In genomic region chr10:93261981-93262499, GRCm38 (mm10) we compare ENCODE assay signal across 8 mouse cellular contexts. TPM values are rescaled to one million over a fixed set of nuclear protein-coding genes. Genes with fewer than 3 reads are reported as not detected.
A peak's percentile ranks its signal among the peaks of the same experiment; 100 is the strongest.
DNase-seq lines count a peak whose midpoint lies in the region; ATAC-seq lines count a peak whose summit lies in the region.

No protein-coding gene starts in this region.

- peak overlapping the region; percentile 10; the same call in 1 of the 2 replicates for H3K9ac ChIP-seq in heart, embryonic 12.5 days
- peak overlapping the region; percentile 55 for H3K9ac ChIP-seq in hindbrain, embryonic 13.5 days
- no peak overlapping the region for H3K9ac ChIP-seq in lung, embryonic 15.5 days

- H3K9me3 ChIP-seq in heart, embryonic 12.5 days (replicated peaks) = no peaks in the 10 kb centered on the region
- no peaks in the 10 kb centered on the region for H3K9me3 ChIP-seq in hindbrain, embryonic 13.5 days
- H3K9me3 ChIP-seq in lung, embryonic 15.5 days = no peaks in the 10 kb centered on the region

- no peak for DNase-seq in heart, postnatal 25 days (ENCODE audit: low spot score)
- peak; percentile 46 for DNase-seq in retina, embryonic 14.5 days (ENCODE audit: low spot score)
- no peak for DNase-seq in frontal cortex, postnatal 14 days (ENCODE audit: low spot score in 2 of 2)
- DNase-seq in gastrocnemius, postnatal 36 days = no peak

- peaks cover 38% of the 10 kb centered on the region for H3K36me3 ChIP-seq in heart, embryonic 12.5 days
- H3K36me3 ChIP-seq in hindbrain, embryonic 13.5 days = no peaks in the 10 kb centered on the region
- peaks cover 16% of the 10 kb centered on the region for H3K36me3 ChIP-seq in lung, embryonic 15.5 days

- peaks cover 52% of the 10 kb centered on the region for H3K4me1 ChIP-seq in heart, embryonic 12.5 days (replicated peaks)
- H3K4me1 ChIP-seq in brown adipose tissue, adult 24 weeks (ENCODE audit: control insufficient read depth, insufficient read depth, insufficient read length, low read length) = peaks cover 45% of the 10 kb centered on the region
- peaks cover 41% of the 10 kb centered on the region for H3K4me1 ChIP-seq in hindbrain, embryonic 13.5 days (replicated peaks)
- H3K4me1 ChIP-seq in lung, embryonic 15.5 days = peaks cover 31% of the 10 kb centered on the region

- H3K27me3 ChIP-seq in heart, embryonic 12.5 days (replicated peaks) = no peaks in the 10 kb centered on the region
- H3K27me3 ChIP-seq in hindbrain, embryonic 13.5 days = no peaks in the 10 kb centered on the region
- H3K27me3 ChIP-seq in lung, embryonic 15.5 days = no peaks in the 10 kb centered on the region

- peak overlapping the region; percentile 23 for H3K4me3 ChIP-seq in heart, embryonic 12.5 days
- H3K4me3 ChIP-seq in brown adipose tissue, adult 24 weeks (ENCODE audit: insufficient read depth, low read depth, low read length) = no peak overlapping the region
- H3K4me3 ChIP-seq in hindbrain, embryonic 13.5 days = peak overlapping the region; percentile 16
- peak overlapping the region; percentile 6; the same call in 1 of the 2 replicates for H3K4me3 ChIP-seq in lung, embryonic 15.5 days

- 9% methylated on average over 15 of the region's 15 CpGs for WGBS in heart, embryonic 12.5 days
- 15% methylated on average over 15 of the region's 15 CpGs for WGBS in hindbrain, embryonic 13.5 days
- WGBS in lung, embryonic 15.5 days = 21% methylated on average over 15 of the region's 15 CpGs

- 0 out of 2 replicates have a peak, but pooled peaks have one; percentile 44 for ATAC-seq in heart, embryonic 12.5 days (ENCODE audit: insufficient number of reproducible peaks, low FRiP score)
- ATAC-seq in hindbrain, embryonic 13.5 days (ENCODE audit: low FRiP score) = peak; percentile 62
- ATAC-seq in lung, embryonic 15.5 days (ENCODE audit: borderline replicate concordance, extremely low read depth, low FRiP score, low TSS enrichment) = peak; percentile 73

- H3K27ac ChIP-seq in heart, embryonic 12.5 days (ENCODE audit: poor library complexity, severe bottlenecking) = peak overlapping the region; percentile 73
- peak overlapping the region; percentile 30 for H3K27ac ChIP-seq in brown adipose tissue, adult 24 weeks (replicated peaks; ENCODE audit: low read depth, low read length)
- peak overlapping the region; percentile 81 for H3K27ac ChIP-seq in hindbrain, embryonic 13.5 days
- peak overlapping the region; percentile 45 for H3K27ac ChIP-seq in lung, embryonic 15.5 days

- intact Hi-C loops in heart, postnatal 25 days (cut with DNase I) = no loop called here
- intact Hi-C loops in gastrocnemius, postnatal 36 days (cut with DNase I) = no loop called here

- peak overlapping the region; percentile 62 for H3K4me2 ChIP-seq in heart, embryonic 12.5 days
- H3K4me2 ChIP-seq in hindbrain, embryonic 13.5 days = peak overlapping the region; percentile 47
- peak overlapping the region; percentile 28 for H3K4me2 ChIP-seq in lung, embryonic 15.5 days

RNA-seq across cellular contexts. Expression of gene Elk3, which starts 48.9 kb away (rescaled TPM):
- 36.8 and 41.0 TPM in 2 replicates for polyA plus RNA-seq in heart, embryonic 12.5 days (2016; fragmentation: Nextera tagmentation; extraction: Ambion mirVana)
- total RNA-seq in heart, postnatal 25 days (2021) = 10 to 100 TPM; 45.1 to 48.7 TPM
- 8.0 and 14.4 TPM in 2 replicates for polyA plus RNA-seq in brown adipose tissue, adult 24 weeks (2012; ENCODE audit: insufficient read depth, insufficient read length, missing spikeins)
- 10.4 and 13.0 TPM in 2 replicates for polyA plus RNA-seq in hindbrain, embryonic 13.5 days (2015; fragmentation: Nextera tagmentation; extraction: Ambion mirVana)
- polyA plus RNA-seq in lung, embryonic 15.5 days (2015; fragmentation: Nextera tagmentation; extraction: Ambion mirVana) = 51.9 and 52.3 TPM in 2 replicates
- 10 to 100 TPM; 11.6 to 14.2 TPM for total RNA-seq in gastrocnemius, postnatal 36 days (2021)

Comparison
In these comparisons a context has a peak if more than half of its experiments do, and no peak if none do; other contexts are left out.
1. H3K27ac ChIP-seq: peak in every context shown above with its lines; median percentile 81 in hindbrain, embryonic 13.5 days; 73 in heart, embryonic 12.5 days; 45 in lung, embryonic 15.5 days; 30 in brown adipose tissue, adult 24 weeks.